Mouse (Mus musculus) heart, postnatal 14 days (tissue): Measurements from ENCODE around the gene Ccl20. TPM values are rescaled to one million over a fixed set of nuclear protein-coding genes. Genes with fewer than 3 reads are reported as not detected.
A peak's percentile ranks its signal among the peaks of the same experiment; 100 is the strongest.

Source experiments
- DNase-seq, 2 experiments: peaks; one replicate each; pipeline ENCODE4 v3.0.0; 2021 to 2022
- intact Hi-C: fragments of 180-260 bp; cut with DNase I; formaldehyde crosslinking; loops from one replicate; pipeline ENCODE4 v1.15.1; 2025
- long read RNA-seq, 2 experiments: library from polyadenylated mRNA; stranded (forward); transcript quantifications; one replicate each; pipeline ENCODE4 v2.0.0; 2021
- total RNA-seq, 2 experiments: library from RNA; stranded (reverse); gene quantifications; 2 replicates each; pipeline ENCODE4 v1.2.3; 2021

The Ccl20 gene
- not detected for total RNA-seq
- long read RNA-seq, experiment 1 = 0 reads
- long read RNA-seq, experiment 2 = 0 reads

DNA sequence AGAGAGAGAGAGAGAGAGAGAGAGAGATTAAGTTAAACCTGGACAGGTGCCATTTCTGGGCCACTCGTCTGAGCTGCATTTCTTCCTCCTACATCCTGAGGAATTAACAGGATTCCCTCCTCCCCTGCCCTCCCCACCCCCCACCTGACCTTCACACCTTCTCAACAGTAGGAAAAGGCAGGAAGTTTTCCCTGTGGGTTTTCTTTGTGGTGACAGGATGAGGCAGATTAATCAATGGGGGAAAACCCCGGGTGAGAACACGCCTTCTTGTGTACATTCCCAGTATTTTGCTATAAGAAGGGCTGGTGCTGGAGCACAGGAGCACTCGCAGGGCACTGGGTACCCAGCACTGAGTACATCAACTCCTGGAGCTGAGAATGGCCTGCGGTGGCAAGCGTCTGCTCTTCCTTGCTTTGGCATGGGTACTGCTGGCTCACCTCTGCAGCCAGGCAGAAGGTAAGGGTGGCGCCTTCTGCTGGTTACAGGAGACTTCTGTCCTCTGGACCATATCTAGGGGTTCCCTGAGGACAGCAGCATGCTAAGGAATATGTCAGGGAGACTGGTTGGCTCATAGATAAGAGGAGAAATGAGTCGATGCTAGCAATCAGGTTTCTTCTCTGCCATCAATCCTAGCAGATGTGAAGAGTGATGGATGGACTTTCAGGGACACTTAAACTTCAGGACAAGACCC, at the start of gene Ccl20:
Gene Ccl20 (plus strand): TSS at position 320 of the 691 bp plus-strand sequence.
- intact Hi-C loops = no loop called here
- no peak for DNase-seq

DNA sequence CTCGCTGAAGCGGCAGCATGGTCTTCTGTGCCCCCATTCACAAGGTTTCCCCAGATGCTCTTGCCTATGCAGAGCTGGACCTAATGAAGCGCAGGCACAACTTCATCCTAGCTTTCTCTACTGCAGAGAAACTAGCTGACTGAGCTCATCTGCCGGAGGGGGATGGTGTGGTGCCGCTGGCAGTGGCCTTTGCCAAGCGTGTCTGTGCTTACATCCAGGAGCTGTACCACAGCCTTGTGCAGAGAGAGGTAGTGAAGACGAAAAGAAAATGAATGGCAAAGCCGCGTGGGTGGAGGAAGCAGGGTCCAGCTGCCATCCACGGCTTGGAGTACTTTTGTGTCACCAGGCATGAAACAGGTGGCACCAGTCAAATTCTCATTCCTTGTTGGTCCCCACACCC, 49.4 kb upstream of the Ccl20 start:
- intact Hi-C loops = loop anchor here (5.0 kb wide), 2 partner anchors 120 to 650 kb away; no protein-coding TSS in a partner anchor

GRCm38 (mm10) chr1:83075526-83076189, 40.9 kb upstream of the Ccl20 start:
- DNase-seq = no peak
- intact Hi-C loops = loop anchor here (1.0 kb wide), 1 partner anchor 289 kb away; no protein-coding TSS in a partner anchor

More for the DNA sequence above, 49.4 kb upstream of the Ccl20 start:
- DNase-seq = no peak

DNA sequence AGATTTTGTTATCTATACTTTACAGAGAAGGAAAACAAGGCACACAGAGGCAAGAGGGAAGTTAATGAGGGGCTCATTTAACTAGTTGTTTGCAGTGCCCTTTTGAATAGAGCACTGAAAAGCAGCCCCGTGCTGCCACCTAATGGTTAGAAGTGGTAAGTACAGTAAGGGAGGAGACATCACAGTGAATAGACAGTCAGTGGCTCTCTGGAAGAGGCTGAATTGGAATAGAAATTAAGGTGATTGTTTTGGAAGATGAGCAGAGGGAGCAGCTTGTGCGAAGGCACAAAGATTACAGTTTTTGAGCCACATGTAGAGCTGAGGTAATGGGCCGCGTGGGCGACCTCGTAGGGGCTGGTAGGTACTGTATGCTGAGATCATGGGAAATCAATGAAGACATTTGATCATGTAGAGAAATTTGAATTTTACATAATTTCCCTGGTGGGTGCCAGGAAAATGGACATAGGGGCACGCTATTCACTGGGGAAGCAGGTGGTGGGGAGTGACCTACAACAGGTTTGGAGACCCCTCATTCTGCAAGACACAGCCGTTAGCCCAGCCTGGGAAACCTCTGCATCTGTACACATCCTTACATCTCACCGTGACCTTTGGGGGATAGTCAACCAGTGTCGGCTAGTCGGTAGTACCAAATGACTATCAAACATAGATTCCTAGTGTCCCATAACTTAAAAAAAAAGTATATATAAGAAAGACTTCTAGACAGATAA, 40.2 kb upstream of the Ccl20 start:
- intact Hi-C loops = loop anchor here (1.0 kb wide), 1 partner anchor 290 kb away; no protein-coding TSS in a partner anchor
- DNase-seq = peak in 1 of 2 experiments; percentile 37

DNA sequence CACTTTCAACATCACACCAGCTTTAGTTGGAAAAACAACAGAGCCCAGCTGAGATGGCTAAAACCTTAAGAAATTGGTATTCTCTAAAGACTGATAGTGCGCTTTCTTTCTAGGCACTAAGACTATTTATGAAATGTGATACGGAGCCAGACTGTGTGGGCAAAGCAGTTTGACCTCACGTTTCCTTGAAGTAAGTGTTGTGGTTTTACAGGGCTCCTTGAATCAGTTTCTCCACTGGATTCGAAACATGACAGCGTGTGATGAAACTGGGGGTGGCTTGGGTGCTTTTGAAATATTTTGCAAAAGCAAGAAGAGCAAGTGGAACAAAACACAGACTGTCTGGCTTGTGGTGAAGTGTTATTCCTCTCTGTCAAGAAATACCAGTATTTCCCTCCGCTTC, 39.5 kb upstream of the Ccl20 start:
- intact Hi-C loops = no loop called here
- no peak for DNase-seq

GRCm38 (mm10) chr1:83084790-83085189, 31.8 kb upstream of the Ccl20 start:
- no peak for DNase-seq
- intact Hi-C loops = no loop called here

DNA sequence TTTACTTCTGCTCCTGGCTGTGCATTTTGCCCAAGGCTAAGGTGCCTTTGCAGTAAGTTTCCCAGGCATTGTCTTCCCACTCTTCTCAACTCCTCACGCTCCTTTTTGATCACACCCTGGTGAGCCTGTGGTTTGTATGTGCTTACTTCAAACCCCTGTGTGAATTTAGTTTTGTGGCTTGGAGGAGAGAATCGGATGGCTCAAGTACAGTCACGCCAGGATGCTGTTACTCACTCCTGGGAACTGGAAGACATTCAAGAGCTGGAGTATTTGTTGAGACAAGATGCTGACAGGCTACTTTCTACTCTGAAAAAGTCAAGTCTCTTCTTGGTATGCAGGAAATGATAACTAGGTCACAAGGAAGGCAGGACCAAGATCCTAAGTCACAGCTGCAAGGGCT, 25.3 kb upstream of the Ccl20 start:
- DNase-seq = no peak
- intact Hi-C loops = no loop called here

- intact Hi-C loops = no loop called here
- DNase-seq = no peak
These were observed 19.6 kb upstream of the Ccl20 start for GRCm38 (mm10) chr1:83096935-83097334.

DNA sequence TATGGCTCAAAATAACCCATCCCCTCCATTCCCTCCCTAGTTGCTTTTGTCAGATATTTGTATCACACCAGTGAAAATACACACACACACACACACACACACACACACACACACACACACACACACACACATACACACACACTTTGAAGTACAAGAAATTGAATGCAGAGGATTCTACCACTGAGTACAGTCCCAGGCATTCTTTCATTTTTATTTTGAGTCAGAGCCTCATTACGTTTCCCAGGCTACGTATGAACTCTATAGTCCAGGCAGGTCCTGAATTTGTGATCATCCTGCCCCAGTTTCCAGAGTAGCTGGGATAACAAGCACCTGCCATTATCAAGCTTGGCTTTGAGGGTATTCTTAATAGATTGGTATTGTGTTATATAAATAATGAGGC, 17.4 kb upstream of the Ccl20 start:
- intact Hi-C loops = no loop called here
- DNase-seq = no peak

DNA sequence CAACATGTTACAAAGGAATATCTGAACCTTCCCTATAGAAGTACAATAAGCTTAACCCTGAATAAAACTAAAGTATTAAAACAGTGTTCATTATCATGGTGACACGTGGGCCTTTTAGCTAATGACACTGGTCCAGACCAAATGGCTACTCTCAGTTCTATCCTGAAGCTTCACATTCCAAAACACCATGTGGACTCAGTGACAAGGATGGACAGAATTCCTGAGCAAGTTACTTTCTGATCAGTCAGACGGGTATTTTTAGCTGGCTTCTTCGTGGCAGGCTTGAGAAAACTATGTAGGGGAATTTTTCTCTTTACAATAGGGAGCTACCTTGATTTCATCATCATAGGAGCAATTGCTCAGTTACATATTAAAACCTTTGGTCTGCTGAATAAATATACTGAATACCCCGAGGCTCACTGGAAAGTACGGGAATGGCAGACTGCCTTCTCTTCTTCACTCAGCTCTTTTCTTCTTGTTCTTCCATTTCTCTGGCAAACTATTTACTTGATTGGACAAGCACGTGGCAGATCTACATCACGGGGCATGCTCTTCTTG, 16.9 kb upstream of the Ccl20 start:
- intact Hi-C loops = no loop called here
- no peak for DNase-seq

DNA sequence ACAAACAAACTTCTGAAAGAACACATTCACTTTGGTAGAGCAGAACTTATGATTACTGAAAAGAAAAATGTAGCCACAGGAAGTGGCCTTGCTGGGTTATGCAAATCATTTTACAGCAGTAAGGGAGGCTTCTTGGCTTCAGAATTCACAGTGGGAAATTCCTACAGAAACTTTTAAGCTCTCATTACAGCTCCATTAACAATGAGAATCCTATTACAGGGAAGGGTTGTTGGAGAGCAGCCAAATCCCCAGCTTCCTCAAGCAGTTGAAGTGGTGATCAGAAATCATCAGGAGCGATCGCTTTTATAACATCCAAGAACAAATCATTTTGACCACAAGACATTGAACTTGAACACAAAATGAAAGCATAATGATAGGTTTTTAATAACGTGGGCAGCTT, 14.7 kb upstream of the Ccl20 start:
- no peak for DNase-seq
- intact Hi-C loops = no loop called here

- intact Hi-C loops = no loop called here
- DNase-seq = no peak
These were observed 11.1 kb upstream of the Ccl20 start for GRCm38 (mm10) chr1:83105464-83105863.

GRCm38 (mm10) chr1:83107410-83107978, 9.1 kb upstream of the Ccl20 start:
- DNase-seq = no peak
- intact Hi-C loops = no loop called here

DNA sequence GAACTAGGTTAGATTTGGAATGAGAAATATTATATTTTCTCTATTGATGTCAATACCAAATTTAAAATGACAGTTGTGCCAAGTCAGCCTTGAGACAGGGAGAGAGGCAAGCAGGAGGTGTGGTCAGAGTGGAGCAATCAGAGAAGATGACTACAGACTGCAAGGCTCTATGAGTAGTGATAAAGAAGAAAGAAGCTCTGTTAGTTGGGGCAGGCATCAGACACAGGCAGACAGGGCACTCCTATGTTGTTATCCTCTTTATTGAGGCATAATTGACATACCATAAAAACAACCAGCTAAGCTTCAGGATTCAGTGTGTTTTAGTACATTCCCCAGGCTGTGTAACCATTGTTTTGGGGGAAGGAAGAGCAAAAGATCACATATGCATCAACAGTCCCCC, 5.6 kb upstream of the Ccl20 start:
- intact Hi-C loops = no loop called here
- DNase-seq = no peak

DNA sequence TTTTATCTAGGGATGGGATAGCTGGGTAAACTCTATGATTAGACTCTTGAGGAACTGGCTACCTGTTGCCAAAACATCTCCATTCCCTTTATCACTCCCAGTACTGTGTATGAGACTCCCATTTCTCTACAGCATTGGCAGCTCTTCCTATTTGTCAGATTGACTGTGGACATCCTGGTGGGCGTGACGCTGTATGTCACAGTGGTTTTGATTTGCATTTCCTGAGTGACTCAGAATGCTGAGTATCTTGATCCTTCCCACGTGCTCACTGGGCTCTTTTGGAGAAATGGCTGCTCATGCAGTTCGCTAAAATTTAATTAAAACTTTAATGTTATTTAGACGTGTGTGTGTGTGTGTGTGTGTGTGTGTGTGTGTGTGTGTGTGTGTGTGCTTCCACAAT, 4.8 kb upstream of the Ccl20 start:
- intact Hi-C loops = no loop called here
- no peak for DNase-seq

- DNase-seq = no peak
- intact Hi-C loops = no loop called here
These were observed 651 bp downstream of the Ccl20 start for GRCm38 (mm10) chr1:83117217-83117616.

GRCm38 (mm10) chr1:83117661-83118060, 1.1 kb downstream of the Ccl20 start:
- DNase-seq = no peak
- intact Hi-C loops = no loop called here

- DNase-seq = peak in 1 of 2 experiments; percentile 3
- intact Hi-C loops = no loop called here
These were observed 3.3 kb downstream of the Ccl20 start for GRCm38 (mm10) chr1:83119903-83120302.

GRCm38 (mm10) chr1:83120312-83120711, 3.7 kb downstream of the Ccl20 start:
- DNase-seq = no peak
- intact Hi-C loops = no loop called here

DNA sequence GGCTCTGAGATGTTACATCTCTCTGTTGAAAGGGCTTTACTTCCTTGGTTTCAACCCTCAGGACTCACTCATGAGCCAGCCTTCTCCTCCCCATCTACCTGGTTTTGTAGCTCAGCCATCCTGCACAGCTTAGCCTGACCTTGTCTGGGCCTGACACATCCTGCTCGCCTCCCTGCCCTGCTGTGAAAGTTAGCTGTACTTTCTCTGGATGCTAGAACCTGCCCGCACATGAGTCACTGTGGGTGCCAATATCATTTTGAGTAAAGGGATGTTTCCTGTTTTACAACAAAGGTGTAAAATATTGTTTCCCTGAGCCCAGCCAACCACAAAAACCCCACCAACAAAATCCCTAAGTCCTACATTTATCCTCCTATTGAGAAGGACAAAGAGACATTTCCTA, 6.6 kb downstream of the Ccl20 start:
- intact Hi-C loops = no loop called here
- no peak for DNase-seq

GRCm38 (mm10) chr1:83135829-83136228, 19.3 kb downstream of the Ccl20 start:
- no peak for DNase-seq
- intact Hi-C loops = no loop called here
